Mouse (Mus musculus) E14TG2a.4 (cell line): ENCODE measurements around the gene Prlh.

ENCODE experiments used
- H3K27me3 ChIP-seq: 2 replicates; pipeline ENCODE4 v1.6.1; 2014; ENCODE audit warnings: low read length, control low read depth; ENCODE audit not compliant: insufficient read depth
- H3K36me3 ChIP-seq: 2 replicates; pipeline ENCODE4 v1.6.1; 2014; ENCODE audit warnings: low read length, control low read depth; ENCODE audit not compliant: insufficient read depth
- H3K4me1 ChIP-seq: replicated peaks from 2 replicates; pipeline ENCODE4 v1.6.1; 2014; ENCODE audit warnings: low read depth, low read length, control low read depth
- H3K4me3 ChIP-seq: replicated peaks from 2 replicates; pipeline ENCODE4 v1.5.1; 2014; ENCODE audit warnings: mild to moderate bottlenecking, low read length
- H3K9me3 ChIP-seq: 2 replicates; pipeline ENCODE4 v1.6.1; 2014; ENCODE audit warnings: low read length, control low read depth
- CTCF ChIP-seq: conservative IDR thresholded peaks from 2 replicates; pipeline ENCODE4 v1.5.1; 2014; ENCODE audit warnings: low read length
- NANOG ChIP-seq: IDR thresholded peaks from 2 replicates; pipeline ENCODE4 v1.6.1; 2014; ENCODE audit warnings: borderline replicate concordance, low read length, mixed read lengths
- POU5F1 ChIP-seq: IDR thresholded peaks from 2 replicates; pipeline ENCODE4 v1.6.1; 2014; ENCODE audit warnings: low read length, borderline replicate concordance

Gene Prlh

GRCm38 (mm10) chr1:90974906-90975649 lies 22.2 kb downstream of the Prlh start:
- H3K9me3 ChIP-seq: no peaks in the 10 kb centered on the region
- H3K4me1 ChIP-seq: peaks cover 6% of the 10 kb centered on the region
- no peaks in the 10 kb centered on the region for H3K36me3 ChIP-seq
- peaks cover 37% of the 10 kb centered on the region for H3K27me3 ChIP-seq
- no peak overlapping the region for H3K4me3 ChIP-seq
- TF ChIP-seq POU5F1: no peak
- TF ChIP-seq CTCF: no peak
- no peak for TF ChIP-seq NANOG

- Histone ChIP-seq H3K9me3 (no peaks in the 10 kb centered on the region), H3K27me3 (peaks cover 32% of the 10 kb centered on the region), H3K36me3 (no peaks in the 10 kb centered on the region), H3K4me1 (peaks cover 4% of the 10 kb centered on the region; the same call in 1 of the 2 replicates), H3K4me3 (no peak overlapping the region)
- TF ChIP-seq NANOG (no peak), CTCF (no peak), POU5F1 (no peak)
These were observed 23.1 kb downstream of the Prlh start for GRCm38 (mm10) chr1:90975960-90976359.

DNA sequence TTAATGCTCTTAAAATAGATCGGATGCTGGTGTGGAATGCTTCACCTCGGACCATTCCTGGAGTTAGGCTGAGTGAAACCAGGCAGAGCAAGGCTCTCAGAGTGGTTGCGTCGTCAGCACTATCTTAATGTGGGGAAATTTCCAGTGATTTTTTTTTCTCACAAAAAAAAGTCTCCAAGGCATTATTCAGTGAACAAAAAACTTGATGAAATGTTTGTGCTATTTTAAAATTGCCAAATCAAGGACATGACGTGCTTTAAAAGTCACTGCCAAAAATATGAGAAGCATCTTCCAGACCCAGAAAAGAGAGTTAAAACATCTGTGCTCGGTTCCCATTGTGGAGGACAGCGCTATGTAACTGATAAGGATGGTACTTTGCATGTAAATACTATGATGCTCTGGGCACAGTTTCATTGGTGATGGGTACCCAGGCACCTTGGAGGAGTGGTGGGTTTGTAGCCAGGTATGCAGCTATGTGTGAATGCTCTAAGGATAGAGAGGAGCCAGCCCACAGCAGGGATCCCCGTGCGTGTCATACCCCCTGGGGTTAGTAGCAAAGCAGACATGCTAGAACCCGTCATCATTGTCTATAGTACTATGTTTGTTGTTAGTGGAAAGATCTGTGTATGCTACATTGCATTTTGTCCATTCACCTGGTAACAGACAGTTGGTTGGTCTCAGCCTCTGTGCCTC lies 27.9 kb downstream of the Prlh start:
- no peak for TF ChIP-seq CTCF
- no peak for TF ChIP-seq NANOG
- TF ChIP-seq POU5F1: no peak
- H3K4me1 ChIP-seq: no peaks in the 10 kb centered on the region
- H3K36me3 ChIP-seq: no peaks in the 10 kb centered on the region

DNA sequence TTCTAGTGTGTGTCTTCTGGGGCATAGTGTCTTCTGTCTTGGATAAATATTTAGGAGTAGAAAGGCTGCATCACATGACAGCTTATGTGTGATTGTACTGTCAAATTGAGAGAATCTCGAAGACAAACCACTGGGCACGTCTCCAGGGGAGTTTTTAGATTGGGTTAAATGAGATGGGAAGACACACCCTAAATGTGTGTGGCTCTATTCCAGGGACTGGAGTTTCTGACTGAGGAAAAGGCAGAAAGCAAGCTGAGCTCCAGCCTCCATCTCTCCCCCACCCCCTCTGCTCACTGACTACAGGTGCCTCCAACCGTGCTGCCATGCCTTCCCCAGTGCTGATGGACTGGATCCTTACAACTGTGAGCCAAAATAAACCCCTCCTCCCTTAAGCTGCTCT lies 28.4 kb downstream of the Prlh start:
- Histone ChIP-seq H3K9me3 (peaks cover 5% of the 10 kb centered on the region; the same call in 1 of the 2 replicates), H3K4me1 (no peaks in the 10 kb centered on the region), H3K27me3 (no peaks in the 10 kb centered on the region), H3K4me3 (no peak overlapping the region), H3K36me3 (no peaks in the 10 kb centered on the region)
- TF ChIP-seq CTCF (no peak), NANOG (no peak), POU5F1 (no peak)

More for the DNA sequence above, 27.9 kb downstream of the Prlh start:
- Histone ChIP-seq H3K27me3 (peaks cover 2% of the 10 kb centered on the region; the same call in 1 of the 2 replicates), H3K4me3 (no peak overlapping the region), H3K9me3 (peaks cover 5% of the 10 kb centered on the region; the same call in 1 of the 2 replicates)

GRCm38 (mm10) chr1:90995916-90996315 lies 43.0 kb downstream of the Prlh start:
- Histone ChIP-seq H3K36me3 (no peaks in the 10 kb centered on the region), H3K4me1 (peaks cover 5% of the 10 kb centered on the region; the same call in 1 of the 2 replicates), H3K27me3 (peaks cover 47% of the 10 kb centered on the region), H3K9me3 (peaks cover 24% of the 10 kb centered on the region), H3K4me3 (no peak overlapping the region)
- TF ChIP-seq CTCF (no peak), NANOG (no peak), POU5F1 (no peak)

DNA sequence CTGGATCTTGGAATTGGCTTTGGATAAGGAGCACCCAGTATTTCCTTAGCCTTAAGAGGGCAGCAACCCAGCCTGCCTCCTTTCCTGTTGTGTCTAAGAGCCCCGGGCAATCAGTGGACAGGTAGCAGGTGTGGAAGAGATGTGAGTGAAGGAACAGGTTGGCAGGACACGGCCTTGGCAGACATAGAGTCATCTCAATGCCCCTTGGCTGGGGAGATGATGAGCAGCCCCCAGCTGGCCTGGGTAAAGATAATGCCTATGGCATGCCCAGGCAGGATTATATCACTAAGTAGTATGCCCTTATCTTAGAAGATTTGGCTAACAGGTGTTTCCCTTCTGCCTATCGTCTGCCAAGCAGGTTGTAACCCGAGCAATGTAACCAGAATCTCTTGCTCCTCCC lies 44.2 kb downstream of the Prlh start:
- no peaks in the 10 kb centered on the region for H3K36me3 ChIP-seq
- peaks cover 27% of the 10 kb centered on the region for H3K9me3 ChIP-seq
- H3K4me1 ChIP-seq: peaks cover 5% of the 10 kb centered on the region; the same call in 1 of the 2 replicates
- no peak for TF ChIP-seq CTCF
- no peak for TF ChIP-seq POU5F1
- no peak for TF ChIP-seq NANOG
- H3K4me3 ChIP-seq: no peak overlapping the region
- peaks cover 59% of the 10 kb centered on the region for H3K27me3 ChIP-seq

DNA sequence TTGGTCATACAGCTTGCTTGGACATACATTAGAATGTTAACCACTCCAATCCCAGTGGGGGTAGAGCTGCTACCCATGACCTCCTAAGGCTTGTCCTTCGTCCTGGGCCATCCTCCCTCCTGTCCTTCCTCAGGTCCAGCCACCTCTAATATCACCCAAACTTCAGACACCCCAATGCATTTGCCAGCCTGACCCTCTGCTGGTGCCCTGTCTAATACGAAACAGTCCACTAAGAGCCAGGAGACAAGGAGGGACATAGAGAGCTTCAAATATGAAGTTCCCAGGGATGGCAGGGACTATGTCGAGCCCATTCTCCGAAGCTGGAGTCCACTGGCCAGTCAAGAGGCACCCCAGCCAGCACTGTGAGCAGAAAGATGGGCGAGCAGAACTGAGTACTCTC lies 44.7 kb downstream of the Prlh start:
- Histone ChIP-seq H3K4me1 (peaks cover 5% of the 10 kb centered on the region; the same call in 1 of the 2 replicates), H3K9me3 (peaks cover 27% of the 10 kb centered on the region), H3K4me3 (no peak overlapping the region), H3K27me3 (peaks cover 60% of the 10 kb centered on the region), H3K36me3 (no peaks in the 10 kb centered on the region)
- TF ChIP-seq POU5F1 (no peak), NANOG (no peak), CTCF (no peak)

DNA sequence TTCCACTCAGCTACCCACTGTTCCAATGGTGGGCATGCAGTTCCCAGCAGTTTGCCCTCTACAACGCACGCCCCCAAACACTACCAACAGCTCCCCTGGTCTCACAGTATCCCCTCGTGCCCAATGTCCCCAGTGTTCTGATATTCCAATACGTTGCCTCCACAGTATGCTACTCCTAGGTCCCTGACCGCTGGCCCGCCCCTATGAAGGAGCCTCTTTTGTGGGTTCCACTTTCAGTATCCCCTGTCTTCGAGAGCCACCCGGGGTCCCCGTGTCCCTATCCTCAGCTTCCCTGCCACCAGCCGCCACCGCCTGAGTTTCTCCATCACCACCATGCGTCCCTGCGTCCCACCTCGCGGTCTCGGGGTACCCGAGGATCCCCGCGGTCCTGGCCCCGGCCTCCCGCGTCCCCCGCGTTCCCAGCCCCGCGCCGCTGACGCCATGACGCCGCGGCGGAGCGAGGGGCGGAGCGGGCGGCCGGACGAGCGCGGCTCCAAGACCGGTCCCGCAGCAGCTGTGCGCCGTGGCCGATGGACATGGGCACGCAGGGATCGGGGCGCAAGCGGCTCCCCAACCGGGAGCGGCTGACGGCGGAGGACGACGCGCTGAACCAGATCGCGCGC lies 45.5 kb downstream of the Prlh start, which contains the start of gene Lrrfip1:
TSS of gene Lrrfip1 (plus strand) at position 470 of the 623 bp plus-strand sequence.
- Histone ChIP-seq H3K36me3 (no peaks in the 10 kb centered on the region), H3K9me3 (peaks cover 27% of the 10 kb centered on the region), H3K4me1 (peaks cover 5% of the 10 kb centered on the region; the same call in 1 of the 2 replicates), H3K4me3 (peak within 1 kb of the TSS; percentile 78), H3K27me3 (peaks cover 63% of the 10 kb centered on the region)
- TF ChIP-seq CTCF: no peak
- no peak for TF ChIP-seq POU5F1
- TF ChIP-seq NANOG: no peak
